Mouse (Mus musculus) G1E (cell line): Measurements from ENCODE around the gene Gnaq. TPM values are rescaled to one million over a fixed set of nuclear protein-coding genes. Genes with fewer than 3 reads are reported as not detected.
"Not testable (repeated sequence)": the region's sequence is repeated elsewhere in the genome, so short reads cannot be mapped to it uniquely, and the experiment has no call there.

Experiments used
- ATAC-seq: 2 replicates; pipeline ENCODE4 v1.8.0; 2016; ENCODE audit warnings: mild to moderate bottlenecking; ENCODE audit not compliant: insufficient number of reproducible peaks, poor library complexity, low FRiP score, severe bottlenecking; ENCODE audit errors: extremely low read depth
- DNase-seq: peaks from one replicate; pipeline ENCODE4 v3.0.0; 2012; ENCODE audit warnings: low spot score
- H3K27me3 ChIP-seq: 2 replicates; pipeline ENCODE4 v1.6.1; 2012; ENCODE audit warnings: mild to moderate bottlenecking, low read length, inconsistent platforms; ENCODE audit not compliant: insufficient read depth
- H3K36me3 ChIP-seq: replicated peaks from 2 replicates; pipeline ENCODE3; 2012; ENCODE audit warnings: mild to moderate bottlenecking, inconsistent platforms
- H3K4me1 ChIP-seq: 2 replicates; pipeline ENCODE4 v1.6.1; 2012; ENCODE audit warnings: low read depth, low read length, inconsistent platforms, mixed read lengths; ENCODE audit not compliant: insufficient read depth
- H3K4me3 ChIP-seq: 2 replicates; pipeline ENCODE4 v1.5.1; 2012; ENCODE audit warnings: low read depth, mild to moderate bottlenecking, inconsistent platforms, low read length, moderate library complexity, mixed read lengths
- H3K9me3 ChIP-seq: replicated peaks from 2 replicates; pipeline ENCODE4 v1.6.1; 2012; ENCODE audit warnings: inconsistent platforms
- CTCF ChIP-seq: IDR thresholded peaks from 2 replicates; pipeline ENCODE4 v1.5.1; 2012; ENCODE audit warnings: low read depth, low read length, inconsistent platforms, mixed read lengths
- GATA1 ChIP-seq: IDR thresholded peaks from 2 replicates; pipeline ENCODE4 v1.6.1; 2012; ENCODE audit warnings: borderline replicate concordance, low read length, inconsistent platforms, mixed read lengths
- GATA2 ChIP-seq: IDR thresholded peaks from 2 replicates; pipeline ENCODE4 v1.6.1; 2012; ENCODE audit warnings: low read depth, low read length, inconsistent platforms, borderline replicate concordance
- POLR2AphosphoS5 ChIP-seq: IDR thresholded peaks from 2 replicates; pipeline ENCODE4 v1.6.1; 2012; ENCODE audit warnings: low read depth, low read length, inconsistent platforms; ENCODE audit not compliant: insufficient replicate concordance
- TAL1 ChIP-seq: conservative IDR thresholded peaks from 2 replicates; pipeline ENCODE4 v1.6.1; 2012; ENCODE audit warnings: low read depth, low read length, inconsistent platforms, mixed read lengths
- polyA plus RNA-seq: library from polyadenylated mRNA; stranded (reverse); fragments of >175 nt; gene quantifications from 2 replicates; pipeline ENCODE4 v1.2.3, GENCODE M21; 2012
- total RNA-seq, 2 experiments: library from RNA; stranded (forward) in 1 of 2; stranded (reverse) in 1 of 2; fragments of 200-1000 nt in 1 of 2; fragments of >200 nt in 1 of 2; fragmentation: Nextera tagmentation in 1 of 2; gene quantifications; 2 replicates each; pipeline ENCODE4 v1.2.3; 2014 to 2017

Gene Gnaq
- total and polyA plus RNA-seq, 3 experiments: 0.93 TPM; not detected in 2

- Histone ChIP-seq H3K27me3 (no peaks in the 10 kb centered on the region), H3K4me1 (no peaks in the 10 kb centered on the region), H3K4me3 (no peak overlapping the region), H3K9me3 (no peaks in the 10 kb centered on the region), H3K36me3 (no peaks in the 10 kb centered on the region)
- DNase-seq (no peak), ATAC-seq (no peak)
- TF ChIP-seq TAL1: no peak
- no peak for TF ChIP-seq CTCF
- no peak for TF ChIP-seq GATA1
- TF ChIP-seq GATA2: no peak
- TF ChIP-seq POLR2AphosphoS5: no peak
Observed at GRCm38 (mm10) chr19:16150328-16150727, 17.7 kb downstream of the Gnaq start.

GRCm38 (mm10) chr19:16153851-16154250 is 21.2 kb downstream of the Gnaq start:
- DNase-seq: no peak

DNA sequence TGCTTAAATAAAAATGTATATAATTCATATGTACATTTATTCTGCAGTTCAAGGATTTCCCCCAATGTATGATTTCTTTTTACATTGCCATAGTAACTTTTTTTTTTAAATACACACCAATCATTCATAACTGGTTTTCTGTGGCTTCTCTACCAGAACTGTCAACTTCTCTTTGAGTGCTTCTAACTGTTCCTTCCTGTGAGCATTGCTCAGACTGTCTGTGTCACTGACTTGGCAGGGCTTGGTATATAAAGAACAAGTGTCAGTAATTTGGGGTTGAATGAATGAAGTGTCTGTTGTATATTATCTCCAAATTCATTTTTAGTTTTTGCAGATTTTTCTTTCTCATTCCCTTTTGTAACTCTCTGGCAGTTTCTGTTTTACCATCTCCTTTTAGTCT is 21.8 kb downstream of the Gnaq start:
- no peak overlapping the region for H3K4me3 ChIP-seq
- no peak for TF ChIP-seq POLR2AphosphoS5
- no peak for TF ChIP-seq GATA1
- no peak for TF ChIP-seq TAL1
- TF ChIP-seq GATA2: no peak
- no peak for TF ChIP-seq CTCF
- H3K27me3 ChIP-seq: 0 out of 2 replicates have a peak, but pooled peaks cover 2% of the 10 kb centered on the region
- ATAC-seq (no peak), DNase-seq (no peak)
- no peaks in the 10 kb centered on the region for H3K36me3 ChIP-seq
- H3K4me1 ChIP-seq: no peaks in the 10 kb centered on the region
- H3K9me3 ChIP-seq: no peaks in the 10 kb centered on the region

More at GRCm38 (mm10) chr19:16153851-16154250, 21.2 kb downstream of the Gnaq start:
- Histone ChIP-seq H3K9me3 (no peaks in the 10 kb centered on the region), H3K27me3 (0 out of 2 replicates have a peak, but pooled peaks cover 2% of the 10 kb centered on the region), H3K36me3 (no peaks in the 10 kb centered on the region), H3K4me3 (no peak overlapping the region), H3K4me1 (no peaks in the 10 kb centered on the region)
- ATAC-seq: no peak
- TF ChIP-seq POLR2AphosphoS5 (no peak), GATA2 (no peak), CTCF (no peak), GATA1 (no peak), TAL1 (no peak)

- no peak for ATAC-seq
- TF ChIP-seq GATA2 (no peak), TAL1 (no peak)
- Histone ChIP-seq H3K27me3 (0 out of 2 replicates have a peak, but pooled peaks cover 2% of the 10 kb centered on the region), H3K36me3 (no peaks in the 10 kb centered on the region), H3K4me3 (no peak overlapping the region), H3K9me3 (no peaks in the 10 kb centered on the region), H3K4me1 (no peaks in the 10 kb centered on the region)
- DNase-seq: no peak
Observed at GRCm38 (mm10) chr19:16157120-16157519, 24.5 kb downstream of the Gnaq start.

DNA sequence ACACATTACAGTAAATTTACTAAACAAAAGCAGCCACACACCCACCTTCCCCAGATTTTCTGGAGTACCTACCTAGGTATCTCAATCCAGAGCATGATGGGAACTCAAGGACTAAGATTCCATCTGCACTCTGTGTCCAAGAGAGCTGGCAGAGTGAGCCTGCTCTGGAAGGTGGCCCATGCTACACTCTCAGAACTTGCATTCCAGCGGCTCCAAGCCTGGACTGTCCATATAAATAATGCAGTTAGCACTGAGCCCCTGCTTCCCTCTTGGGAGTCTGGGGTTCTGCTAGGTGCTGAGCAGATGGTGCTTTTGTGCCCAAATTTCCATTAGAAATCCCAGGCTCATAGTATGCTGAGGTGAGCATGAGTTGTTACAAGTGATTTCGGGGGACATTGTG is 28.1 kb downstream of the Gnaq start:
- no peaks in the 10 kb centered on the region for H3K9me3 ChIP-seq
- H3K4me1 ChIP-seq: no peaks in the 10 kb centered on the region
- no peak for TF ChIP-seq TAL1
- TF ChIP-seq CTCF: no peak
- no peak for TF ChIP-seq GATA1
- no peak for TF ChIP-seq GATA2
- TF ChIP-seq POLR2AphosphoS5: no peak
- no peak overlapping the region for H3K4me3 ChIP-seq
- no peaks in the 10 kb centered on the region for H3K36me3 ChIP-seq
- ATAC-seq (no peak), DNase-seq (no peak)
- 0 out of 2 replicates have a peak, but pooled peaks cover 2% of the 10 kb centered on the region for H3K27me3 ChIP-seq

DNA sequence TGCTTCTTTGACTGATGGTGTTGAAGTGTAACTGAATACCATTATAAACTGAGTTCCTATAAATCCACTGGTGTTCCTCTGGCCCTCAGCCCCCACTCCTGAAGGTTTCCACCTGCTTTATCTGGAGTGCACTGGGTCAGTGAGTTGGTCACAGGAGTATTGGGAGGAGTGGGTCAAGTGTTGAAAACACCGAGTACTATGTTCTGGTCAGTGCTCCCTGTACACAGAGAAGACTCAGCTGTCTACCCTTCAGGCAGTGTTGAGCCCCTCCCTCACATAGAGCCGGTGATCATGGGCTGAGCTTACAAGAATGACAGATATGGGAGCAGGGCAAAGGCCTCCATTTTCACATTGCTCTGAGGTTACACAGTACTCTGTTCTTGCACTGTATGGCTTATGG is 28.6 kb downstream of the Gnaq start:
- H3K27me3 ChIP-seq: 0 out of 2 replicates have a peak, but pooled peaks cover 2% of the 10 kb centered on the region
- TF ChIP-seq GATA2 (no peak), TAL1 (no peak), POLR2AphosphoS5 (no peak), GATA1 (no peak), CTCF (no peak)
- ATAC-seq (no peak), DNase-seq (no peak)
- H3K36me3 ChIP-seq: no peaks in the 10 kb centered on the region
- H3K4me1 ChIP-seq: no peaks in the 10 kb centered on the region
- H3K4me3 ChIP-seq: no peak overlapping the region
- H3K9me3 ChIP-seq: no peaks in the 10 kb centered on the region

DNA sequence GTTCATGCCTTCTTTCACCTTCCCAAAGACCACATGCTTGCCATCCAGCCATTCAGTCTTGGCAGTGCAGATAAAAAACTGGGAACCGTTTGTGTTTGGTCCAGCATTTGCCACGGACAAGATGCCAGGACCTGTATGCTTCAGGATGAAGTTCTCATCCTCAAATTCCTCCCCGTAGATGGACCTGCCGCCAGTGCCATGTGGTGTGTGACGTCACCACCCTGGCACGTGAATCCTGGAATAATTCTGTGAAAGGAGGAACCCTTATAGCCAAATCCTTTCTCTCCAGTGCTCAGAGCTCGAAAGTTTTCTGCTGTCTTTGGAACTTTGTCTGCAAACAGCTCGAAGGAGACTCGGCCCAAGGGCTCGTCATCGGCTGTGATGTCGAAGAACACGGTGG is 31.8 kb downstream of the Gnaq start:
- not testable (repeated sequence) for H3K4me3 ChIP-seq, H3K4me1 ChIP-seq, ATAC-seq, H3K36me3 ChIP-seq, DNase-seq, H3K27me3 ChIP-seq, H3K9me3 ChIP-seq
